Mouse (Mus musculus) E14TG2a.4 (cell line): Measurements from ENCODE around the gene Hgd.

ENCODE experiments used
- CTCF ChIP-seq: conservative IDR thresholded peaks from 2 replicates; pipeline ENCODE4 v1.5.1; 2014; ENCODE audit warnings: low read length
- NANOG ChIP-seq: IDR thresholded peaks from 2 replicates; pipeline ENCODE4 v1.6.1; 2014; ENCODE audit warnings: borderline replicate concordance, low read length, mixed read lengths
- POU5F1 ChIP-seq: IDR thresholded peaks from 2 replicates; pipeline ENCODE4 v1.6.1; 2014; ENCODE audit warnings: low read length, borderline replicate concordance

GRCm38 (mm10) chr16:37603431-37603830 is 23.5 kb downstream of the Hgd start:
- no peak for TF ChIP-seq CTCF
- no peak for TF ChIP-seq NANOG
- no peak for TF ChIP-seq POU5F1
